Mouse (Mus musculus) hindbrain, embryonic 16.5 days (tissue): ENCODE results near the gene Lyl1. TPM values are rescaled to one million over a fixed set of nuclear protein-coding genes. Genes with fewer than 3 reads are reported as not detected.
A peak's percentile ranks its signal among the peaks of the same experiment; 100 is the strongest.

Experiments
- ATAC-seq: fragments of 200-750 bp; cut with Nextera tagmentation; 2 replicates; pipeline ENCODE4 v1.8.0; 2017; ENCODE audit warnings: moderate TSS enrichment, moderate library complexity
- H3K27ac ChIP-seq: fragments of 300-500 bp; sonication (generic); 2 replicates; pipeline ENCODE4 v1.5.1; 2014; ENCODE audit warnings: low read depth, mild to moderate bottlenecking, control low read depth, low read length, moderate library complexity
- H3K27me3 ChIP-seq: fragments of 300-500 bp; sonication (generic); replicated peaks from 2 replicates; pipeline ENCODE4 v1.6.1; 2014; ENCODE audit warnings: low read length; ENCODE audit not compliant: control insufficient read depth, insufficient read depth
- H3K36me3 ChIP-seq: fragments of 300-500 bp; sonication (generic); 2 replicates; pipeline ENCODE4 v1.6.1; 2014; ENCODE audit warnings: mild to moderate bottlenecking, low read length, moderate library complexity, mixed read lengths; ENCODE audit not compliant: control insufficient read depth, insufficient read depth
- H3K4me1 ChIP-seq: fragments of 300-500 bp; sonication (generic); 2 replicates; pipeline ENCODE4 v1.6.1; 2014; ENCODE audit warnings: low read depth, low read length; ENCODE audit not compliant: control insufficient read depth, insufficient read depth
- H3K4me2 ChIP-seq: fragments of 300-500 bp; sonication (generic); 2 replicates; pipeline ENCODE4 v1.6.1; 2014; ENCODE audit warnings: mild to moderate bottlenecking, low read length, control low read depth, moderate library complexity
- H3K4me3 ChIP-seq: fragments of 300-500 bp; sonication (generic); 2 replicates; pipeline ENCODE4 v1.5.1; 2014; ENCODE audit warnings: mild to moderate bottlenecking, low read length, control low read depth, moderate library complexity
- H3K9ac ChIP-seq: fragments of 300-500 bp; sonication (generic); 2 replicates; pipeline ENCODE4 v1.6.1; 2014; ENCODE audit warnings: low read depth, mild to moderate bottlenecking, control low read depth, low read length, moderate library complexity
- H3K9me3 ChIP-seq: fragments of 300-500 bp; sonication (generic); 2 replicates; pipeline ENCODE4 v1.6.1; 2014; ENCODE audit warnings: mild to moderate bottlenecking, low read length, moderate library complexity; ENCODE audit not compliant: control insufficient read depth
- WGBS: fragments of 180-500 bp; shearing (Covaris S2); extraction: QIAGEN DNeasy Blood & Tissue Kit; methylation state at CpG from one replicate; pipeline ENCODE4 v1.1.7; 2014; 5-methylcytosine and 5-hydroxymethylcytosine counted together
- polyA plus RNA-seq: library from polyadenylated mRNA; unstranded; fragments of >200 nt; fragmentation: Nextera tagmentation; extraction: Ambion mirVana; gene quantifications from 2 replicates; pipeline ENCODE4 v1.2.1, GENCODE M21; 2015

The Lyl1 gene
- polyA plus RNA-seq, 1 experiment from 2014 or later: 2.6 TPM

DNA sequence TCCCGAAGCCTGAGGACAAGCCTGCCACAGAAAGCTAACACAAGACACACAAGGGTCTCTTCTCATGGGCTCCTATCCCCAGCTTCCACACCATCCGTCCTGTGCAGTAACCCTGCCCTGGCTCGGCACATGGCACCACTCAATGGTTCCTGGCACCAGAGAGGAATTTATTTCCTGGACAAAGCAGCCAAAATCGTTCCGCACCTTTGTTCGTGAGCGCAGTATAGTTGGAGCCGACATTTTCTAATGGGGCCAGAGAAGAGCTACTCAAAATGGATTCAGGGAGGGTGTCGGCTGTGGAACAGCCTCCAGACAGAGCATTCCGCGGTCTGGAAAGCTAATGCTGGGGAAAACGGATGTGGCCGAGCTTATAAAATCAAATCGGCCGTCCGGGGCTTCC, 48.3 kb downstream of the Lyl1 start:
- Histone ChIP-seq H3K4me2 (no peak overlapping the region; the same call in 1 of the 2 replicates), H3K9ac (0 out of 2 replicates have a peak overlapping the region, but pooled peaks have one; percentile 6), H3K4me3 (no peak overlapping the region), H3K4me1 (peaks cover 31% of the 10 kb centered on the region), H3K36me3 (no peaks in the 10 kb centered on the region), H3K27ac (peak overlapping the region; percentile 55), H3K9me3 (no peaks in the 10 kb centered on the region), H3K27me3 (peaks cover 31% of the 10 kb centered on the region)
- ATAC-seq: no peak
- 57% methylated on average over 16 of the region's 16 CpGs for WGBS

- Histone ChIP-seq H3K9me3 (no peaks in the 10 kb centered on the region), H3K4me1 (peaks cover 16% of the 10 kb centered on the region), H3K27me3 (peaks cover 18% of the 10 kb centered on the region), H3K27ac (no peak overlapping the region), H3K4me2 (no peak overlapping the region), H3K36me3 (no peaks in the 10 kb centered on the region), H3K9ac (no peak overlapping the region), H3K4me3 (no peak overlapping the region)
- ATAC-seq: no peak
- WGBS: 73% methylated on average over 6 of the region's 6 CpGs
Measured at GRCm38 (mm10) chr8:84752734-84753582, 51.7 kb downstream of the Lyl1 start.

Other genes starting within 250 kb of the Lyl1 start
- gene Ier2, start 38.6 kb upstream of the Lyl1 start, polyA plus RNA-seq: 18.2 and 19.6 TPM in 2 replicates
- gene Trmt1, start 15.2 kb upstream of the Lyl1 start, polyA plus RNA-seq: 66.8 and 71.2 TPM in 2 replicates
- gene Nacc1, start 13.6 kb upstream of the Lyl1 start, polyA plus RNA-seq: 12.4 and 15.5 TPM in 2 replicates
- gene G430095P16Rik, start 21.6 kb downstream of the Lyl1 start, polyA plus RNA-seq: 0.82 and 0.89 TPM in 2 replicates
- gene Nfix, start 98.9 kb downstream of the Lyl1 start, polyA plus RNA-seq: 94.3 and 109 TPM in 2 replicates
- 15.4 and 17.1 TPM in 2 replicates for gene Dand5, start 121.4 kb downstream of the Lyl1 start, polyA plus RNA-seq
- gene Gadd45gip1, start 130.1 kb downstream of the Lyl1 start, polyA plus RNA-seq: 40.6 and 40.7 TPM in 2 replicates
- gene Rad23a, start 139.2 kb downstream of the Lyl1 start, polyA plus RNA-seq: 78.2 and 95.4 TPM in 2 replicates
- gene Calr, start 145.5 kb downstream of the Lyl1 start, polyA plus RNA-seq: 743 and 792 TPM in 2 replicates
- gene Farsa, start 155.5 kb downstream of the Lyl1 start, polyA plus RNA-seq: 112 and 114 TPM in 2 replicates
- 38.1 and 46.6 TPM in 2 replicates for gene Syce2, start 170.7 kb downstream of the Lyl1 start, polyA plus RNA-seq
- 41.4 and 42.8 TPM in 2 replicates for gene Gcdh, start 192.5 kb downstream of the Lyl1 start, polyA plus RNA-seq
- 0.39 and 0.56 TPM in 2 replicates for gene Klf1, start 200.5 kb downstream of the Lyl1 start, polyA plus RNA-seq
- 6.4 and 7.0 TPM in 2 replicates for gene Dnase2a, start 207.1 kb downstream of the Lyl1 start, polyA plus RNA-seq
- gene Mast1, start 235.9 kb downstream of the Lyl1 start, polyA plus RNA-seq: 71.4 and 77.4 TPM in 2 replicates
- gene Rtbdn, start 245.5 kb downstream of the Lyl1 start, polyA plus RNA-seq: 3.0 and 3.2 TPM in 2 replicates